Mouse (Mus musculus) midbrain, embryonic 14.5 days (tissue): ENCODE measurements around the gene Vsnl1. TPM values are rescaled to one million over a fixed set of nuclear protein-coding genes. Genes with fewer than 3 reads are reported as not detected.

ENCODE experiments used
- ATAC-seq: fragments of 200-750 bp; cut with Nextera tagmentation; 2 replicates; pipeline ENCODE4 v1.8.0; 2017; ENCODE audit warnings: moderate number of reproducible peaks, moderate library complexity; ENCODE audit not compliant: low FRiP score, low TSS enrichment
- DNase-seq: peaks from one replicate; pipeline ENCODE4 v3.0.0-alpha.2; 2015
- H3K27ac ChIP-seq: fragments of 300-500 bp; sonication (generic); replicated peaks from 2 replicates; pipeline ENCODE4 v1.5.1; 2014; ENCODE audit warnings: mild to moderate bottlenecking, low read depth, low read length, moderate library complexity
- H3K27me3 ChIP-seq: fragments of 300-500 bp; sonication (generic); 2 replicates; pipeline ENCODE4 v1.6.1; 2014; ENCODE audit warnings: low read length, control low read depth, mixed read lengths; ENCODE audit not compliant: control insufficient read depth, insufficient read depth
- H3K36me3 ChIP-seq: fragments of 300-500 bp; sonication (generic); 2 replicates; pipeline ENCODE4 v1.6.1; 2014; ENCODE audit warnings: low read length, control low read depth; ENCODE audit not compliant: control insufficient read depth, insufficient read depth
- H3K4me1 ChIP-seq: fragments of 300-500 bp; sonication (generic); 2 replicates; pipeline ENCODE4 v1.6.1; 2014; ENCODE audit warnings: mild to moderate bottlenecking, antibody characterized with exemption, low read length, control low read depth; ENCODE audit not compliant: control insufficient read depth, insufficient read depth
- H3K4me2 ChIP-seq: fragments of 300-500 bp; sonication (generic); 2 replicates; pipeline ENCODE4 v1.6.1; 2014; ENCODE audit warnings: mild to moderate bottlenecking, low read length, moderate library complexity
- H3K4me3 ChIP-seq: fragments of 300-500 bp; sonication (generic); replicated peaks from 2 replicates; pipeline ENCODE4 v1.5.1; 2014; ENCODE audit warnings: low read depth, low read length
- H3K9ac ChIP-seq: fragments of 300-500 bp; sonication (generic); replicated peaks from 2 replicates; pipeline ENCODE4 v1.6.1; 2014; ENCODE audit warnings: mild to moderate bottlenecking, low read length, moderate library complexity
- H3K9me3 ChIP-seq: fragments of 300-500 bp; sonication (generic); 2 replicates; pipeline ENCODE4 v1.6.1; 2016; ENCODE audit warnings: low read length, control low read depth, mixed read lengths; ENCODE audit not compliant: control insufficient read depth
- WGBS: fragments of 180-500 bp; shearing (Covaris S2); extraction: QIAGEN DNeasy Blood & Tissue Kit; methylation state at CpG from one replicate; pipeline ENCODE4 v1.1.7; 2014; 5-methylcytosine and 5-hydroxymethylcytosine counted together
- polyA plus RNA-seq: library from polyadenylated mRNA; unstranded; fragments of >200 nt; fragmentation: Nextera tagmentation; extraction: Ambion mirVana; gene quantifications from 2 replicates; pipeline ENCODE4 v1.2.1, GENCODE M21; 2014

Vsnl1 gene
- polyA plus RNA-seq, 1 experiment from 2014 or later, result 55.8 TPM

DNA sequence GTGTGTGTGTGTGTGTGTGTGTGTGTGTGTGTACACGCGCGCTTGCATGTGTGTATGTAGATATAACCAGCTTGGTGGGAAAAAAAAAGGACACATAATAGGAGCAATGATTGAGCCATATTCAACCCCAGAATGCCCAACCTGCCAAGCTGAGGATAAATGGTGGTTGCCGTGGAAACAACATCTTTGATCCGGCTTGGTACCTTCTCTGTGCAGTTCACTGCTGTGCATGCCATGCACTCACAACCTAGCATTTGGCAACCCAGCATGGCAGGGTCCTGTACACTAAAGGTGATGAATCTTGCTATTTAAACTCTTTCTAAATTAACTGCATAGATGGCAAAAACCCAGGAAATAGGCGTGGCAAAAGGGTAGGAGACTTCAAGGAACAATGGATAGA lies 74.0 kb downstream of the Vsnl1 start:
- no peak for ATAC-seq

DNA sequence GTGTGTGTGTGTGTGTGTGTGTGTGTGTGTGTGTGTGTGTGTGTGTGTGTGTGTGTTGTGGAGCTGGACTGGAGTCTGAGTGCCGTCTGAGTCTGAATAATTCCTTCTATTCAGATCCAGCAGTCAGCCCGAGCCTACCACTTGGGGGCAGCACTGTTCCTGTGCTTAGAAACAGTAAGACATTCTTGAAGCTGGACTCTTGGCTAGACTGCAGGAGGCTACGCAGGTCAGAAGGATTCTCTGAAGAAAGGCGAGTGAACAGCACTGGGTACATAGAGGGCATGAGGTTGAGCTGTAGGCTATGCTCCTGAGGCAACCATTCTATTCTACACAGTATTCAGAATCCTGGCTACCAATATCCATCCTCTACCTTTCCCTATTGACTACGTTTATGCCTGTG lies 85.5 kb downstream of the Vsnl1 start:
- Histone ChIP-seq H3K36me3 (no peaks in the 10 kb centered on the region), H3K27me3 (no peaks in the 10 kb centered on the region), H3K9ac (no peak overlapping the region), H3K9me3 (no peaks in the 10 kb centered on the region), H3K4me1 (no peaks in the 10 kb centered on the region), H3K4me2 (no peak overlapping the region), H3K4me3 (no peak overlapping the region), H3K27ac (no peak overlapping the region)
- DNase-seq (peak; percentile 88), ATAC-seq (peak; percentile 53; the same call in 1 of the 2 replicates)
- 32% methylated on average over 5 of the region's 5 CpGs for WGBS

More for the DNA sequence above, 74.0 kb downstream of the Vsnl1 start:
- Histone ChIP-seq H3K4me2 (no peak overlapping the region), H3K9ac (no peak overlapping the region), H3K9me3 (no peaks in the 10 kb centered on the region), H3K36me3 (no peaks in the 10 kb centered on the region), H3K27ac (no peak overlapping the region), H3K27me3 (no peaks in the 10 kb centered on the region), H3K4me1 (no peaks in the 10 kb centered on the region), H3K4me3 (no peak overlapping the region)
- peak; percentile 67 for DNase-seq
- WGBS, result 80% methylated on average over 6 of the region's 6 CpGs

DNA sequence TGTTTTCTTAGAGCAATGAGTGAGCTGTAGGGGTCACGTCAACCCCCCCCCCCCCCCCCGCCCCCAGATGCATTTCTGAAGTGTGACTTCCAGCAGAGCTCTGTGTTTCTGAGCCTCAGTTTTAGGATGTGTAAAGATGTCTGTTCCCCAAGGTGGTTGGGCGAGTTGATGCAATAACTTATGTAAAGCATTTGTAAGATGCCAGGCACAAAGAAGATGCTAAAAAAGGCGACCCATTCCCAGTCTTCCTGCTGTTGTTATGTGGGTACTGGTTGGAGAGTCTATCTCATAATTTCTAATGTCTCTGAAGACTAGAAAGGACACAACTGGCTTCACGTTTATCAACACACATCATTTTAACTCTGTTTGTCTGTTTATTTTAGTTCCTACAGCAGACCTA lies 86.5 kb downstream of the Vsnl1 start:
- no peak overlapping the region for H3K4me2 ChIP-seq
- DNase-seq, result no peak
- H3K36me3 ChIP-seq, result no peaks in the 10 kb centered on the region
- H3K9ac ChIP-seq, result no peak overlapping the region
- H3K4me3 ChIP-seq, result no peak overlapping the region
- 63% methylated on average over 5 of the region's 5 CpGs for WGBS
- ATAC-seq, result no peak
- H3K4me1 ChIP-seq, result no peaks in the 10 kb centered on the region
- H3K27ac ChIP-seq, result no peak overlapping the region
- no peaks in the 10 kb centered on the region for H3K9me3 ChIP-seq
- H3K27me3 ChIP-seq, result no peaks in the 10 kb centered on the region

DNA sequence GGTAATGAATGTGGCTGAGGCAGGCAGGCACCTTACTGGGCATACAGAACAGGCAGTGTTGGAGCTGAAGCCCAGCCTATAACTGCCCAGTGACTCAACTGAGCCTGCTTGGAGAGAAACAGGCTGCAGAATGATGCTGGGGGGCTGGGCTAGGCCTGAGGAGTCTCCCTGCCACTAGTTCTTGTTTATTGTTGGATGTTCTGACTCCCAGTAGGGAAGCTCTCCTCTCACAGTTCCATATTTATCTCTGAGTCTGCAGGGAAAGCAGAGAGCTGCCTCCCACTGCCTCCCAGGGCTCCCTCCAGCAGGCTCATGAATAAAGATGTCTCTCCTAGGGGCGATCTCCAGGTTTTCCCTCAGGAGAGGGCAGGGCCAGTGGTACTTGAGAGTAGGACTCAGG lies 88.0 kb downstream of the Vsnl1 start:
- Histone ChIP-seq H3K4me1 (no peaks in the 10 kb centered on the region), H3K36me3 (no peaks in the 10 kb centered on the region), H3K4me2 (no peak overlapping the region), H3K9me3 (no peaks in the 10 kb centered on the region), H3K27ac (no peak overlapping the region), H3K27me3 (no peaks in the 10 kb centered on the region), H3K4me3 (no peak overlapping the region), H3K9ac (no peak overlapping the region)
- WGBS, result 8% methylated on average over 1 of the region's 1 CpGs
- ATAC-seq, result no peak
- no peak for DNase-seq

DNA sequence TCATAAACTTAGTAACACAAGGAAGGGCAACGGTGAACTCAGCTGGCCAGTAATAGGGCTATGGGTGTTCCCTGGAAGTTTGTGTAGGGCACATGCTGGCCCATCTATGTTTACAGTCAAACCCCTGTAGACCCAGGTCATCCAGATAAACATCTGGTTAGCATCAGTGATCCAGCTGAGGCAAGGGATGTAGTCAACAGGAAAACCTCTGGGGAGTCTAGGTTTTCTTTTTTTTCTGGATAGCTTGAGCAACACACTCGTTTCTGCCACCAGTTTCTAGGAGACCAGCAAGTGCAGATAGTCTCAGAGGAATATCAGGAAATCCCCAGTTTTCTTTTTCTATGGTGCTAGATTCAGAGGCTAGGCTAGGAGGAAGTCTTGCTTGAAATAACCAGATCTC lies 90.5 kb downstream of the Vsnl1 start:
- Histone ChIP-seq H3K4me1 (no peaks in the 10 kb centered on the region), H3K27me3 (no peaks in the 10 kb centered on the region), H3K4me3 (no peak overlapping the region), H3K27ac (no peak overlapping the region), H3K9ac (no peak overlapping the region), H3K36me3 (no peaks in the 10 kb centered on the region), H3K9me3 (no peaks in the 10 kb centered on the region), H3K4me2 (no peak overlapping the region)
- 72% methylated on average over 2 of the region's 2 CpGs for WGBS
- ATAC-seq, result no peak
- no peak for DNase-seq

DNA sequence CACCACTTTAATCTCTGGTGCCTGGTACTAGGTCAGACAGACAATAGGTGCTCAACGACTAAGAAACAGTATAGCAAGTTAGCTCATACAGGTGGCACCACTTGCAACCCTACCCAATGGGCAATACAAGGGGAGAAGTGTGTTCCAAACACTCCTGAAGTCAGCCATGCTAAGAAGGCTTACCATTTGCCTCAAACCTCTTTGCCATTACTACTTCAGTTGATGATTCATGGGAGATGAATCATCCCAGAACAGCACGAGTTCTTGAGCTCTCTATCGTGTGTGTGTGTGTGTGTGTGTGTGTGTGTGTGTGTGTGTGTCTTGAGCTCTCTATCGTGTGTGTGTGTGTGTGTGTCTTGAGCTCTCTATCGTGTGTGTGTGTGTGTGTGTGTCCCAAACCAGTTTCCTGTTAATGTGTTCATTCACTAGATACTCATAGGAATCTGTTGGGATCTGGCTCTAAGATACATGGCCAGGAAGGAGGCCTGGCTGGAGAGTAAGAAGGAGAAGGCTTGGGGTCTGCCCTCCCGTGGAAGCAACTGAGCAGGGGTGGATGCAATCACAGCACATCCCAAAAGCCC lies 94.3 kb downstream of the Vsnl1 start:
- H3K27me3 ChIP-seq, result no peaks in the 10 kb centered on the region
- H3K4me3 ChIP-seq, result no peak overlapping the region
- no peaks in the 10 kb centered on the region for H3K4me1 ChIP-seq
- 82% methylated on average over 6 of the region's 6 CpGs for WGBS
- H3K36me3 ChIP-seq, result no peaks in the 10 kb centered on the region
- no peak for DNase-seq
- no peak for ATAC-seq
- no peak overlapping the region for H3K4me2 ChIP-seq
- no peak overlapping the region for H3K27ac ChIP-seq
- H3K9ac ChIP-seq, result no peak overlapping the region
- no peaks in the 10 kb centered on the region for H3K9me3 ChIP-seq

DNA sequence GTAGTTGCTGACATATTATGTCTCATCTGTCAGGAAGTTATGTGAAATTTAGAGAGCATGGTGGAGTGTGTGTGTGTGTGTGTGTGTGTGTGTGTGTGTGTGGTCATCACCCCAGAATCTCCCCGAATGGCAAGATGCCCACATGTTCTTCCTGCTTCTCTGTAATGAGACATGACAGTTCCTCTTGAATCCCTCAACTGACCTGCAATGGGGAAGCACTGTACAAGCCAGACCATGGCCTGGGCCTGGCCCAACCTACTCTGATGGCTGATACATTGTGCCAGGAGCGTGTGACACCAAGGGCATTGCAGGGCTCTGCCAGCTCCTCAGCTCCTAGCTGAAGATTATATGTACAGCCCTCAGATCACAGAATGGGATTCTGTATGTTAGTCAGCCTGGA lies 98.2 kb downstream of the Vsnl1 start:
- 98% methylated on average over 2 of the region's 2 CpGs for WGBS
- ATAC-seq, result no peak
- no peak for DNase-seq
- no peaks in the 10 kb centered on the region for H3K36me3 ChIP-seq
- no peak overlapping the region for H3K9ac ChIP-seq
- H3K27me3 ChIP-seq, result no peaks in the 10 kb centered on the region
- no peaks in the 10 kb centered on the region for H3K4me1 ChIP-seq
- no peak overlapping the region for H3K4me3 ChIP-seq
- no peaks in the 10 kb centered on the region for H3K9me3 ChIP-seq
- H3K4me2 ChIP-seq, result no peak overlapping the region
- no peak overlapping the region for H3K27ac ChIP-seq

DNA sequence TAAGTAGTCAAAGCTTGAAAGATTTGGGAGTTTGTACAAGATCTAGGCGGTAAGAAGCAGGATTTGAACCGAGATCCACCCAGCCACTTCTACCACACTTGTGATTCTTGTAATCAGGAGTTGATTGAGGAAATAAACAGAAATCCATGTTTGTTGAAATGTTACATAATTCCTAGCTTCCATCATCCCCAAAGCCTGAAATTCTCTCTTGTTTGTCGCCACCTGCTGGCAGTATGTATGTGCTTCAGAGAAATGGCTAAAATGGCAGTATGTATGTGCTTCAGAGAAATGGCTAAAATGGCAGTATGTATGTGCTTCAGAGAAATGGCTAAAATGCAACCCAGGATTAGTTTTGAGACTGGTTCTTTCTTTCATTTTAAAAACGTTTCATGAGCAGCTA lies 99.6 kb downstream of the Vsnl1 start:
- DNase-seq (peak; percentile 69), ATAC-seq (no peak)
- no peaks in the 10 kb centered on the region for H3K36me3 ChIP-seq
- H3K4me2 ChIP-seq, result no peak overlapping the region
- no peak overlapping the region for H3K9ac ChIP-seq
- WGBS, result 40% methylated on average over 4 of the region's 4 CpGs
- no peak overlapping the region for H3K27ac ChIP-seq
- no peaks in the 10 kb centered on the region for H3K27me3 ChIP-seq
- H3K9me3 ChIP-seq, result no peaks in the 10 kb centered on the region
- no peak overlapping the region for H3K4me3 ChIP-seq
- H3K4me1 ChIP-seq, result no peaks in the 10 kb centered on the region

DNA sequence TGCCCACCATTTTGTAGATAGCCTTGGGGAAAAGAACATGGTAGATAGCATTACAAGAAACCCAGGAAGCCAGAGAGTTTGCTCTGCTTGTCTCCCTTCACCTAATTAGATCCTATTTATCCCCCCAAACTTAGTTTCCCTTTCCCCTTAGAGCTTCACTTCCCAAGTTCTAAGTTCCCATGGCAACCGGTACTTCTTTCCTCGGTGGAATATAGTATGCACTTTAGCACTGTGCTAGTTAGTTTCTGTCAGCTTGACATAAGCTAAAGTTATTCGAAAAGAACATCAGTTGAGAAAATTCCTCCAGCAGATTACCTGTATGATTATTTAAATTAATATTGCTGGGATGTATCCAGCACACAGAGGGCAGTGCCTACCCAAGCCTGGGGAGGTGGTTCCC lies 109.9 kb downstream of the Vsnl1 start:
- no peaks in the 10 kb centered on the region for H3K36me3 ChIP-seq
- H3K9me3 ChIP-seq, result no peaks in the 10 kb centered on the region
- H3K4me1 ChIP-seq, result no peaks in the 10 kb centered on the region
- H3K9ac ChIP-seq, result no peak overlapping the region
- H3K4me2 ChIP-seq, result no peak overlapping the region
- WGBS, result 76% methylated on average over 3 of the region's 3 CpGs
- peak; percentile 11 for DNase-seq
- no peaks in the 10 kb centered on the region for H3K27me3 ChIP-seq
- no peak overlapping the region for H3K4me3 ChIP-seq
- no peak overlapping the region for H3K27ac ChIP-seq
- no peak for ATAC-seq
